Mouse (Mus musculus) forelimb bud, embryonic 11.5 days (tissue): Measurements from ENCODE around the gene Aqp3.

Experiments
- DNase-seq: peaks from one replicate; pipeline ENCODE4 v3.0.0-alpha.2; 2012; ENCODE audit warnings: low read depth, low spot score

The Aqp3 gene

DNA sequence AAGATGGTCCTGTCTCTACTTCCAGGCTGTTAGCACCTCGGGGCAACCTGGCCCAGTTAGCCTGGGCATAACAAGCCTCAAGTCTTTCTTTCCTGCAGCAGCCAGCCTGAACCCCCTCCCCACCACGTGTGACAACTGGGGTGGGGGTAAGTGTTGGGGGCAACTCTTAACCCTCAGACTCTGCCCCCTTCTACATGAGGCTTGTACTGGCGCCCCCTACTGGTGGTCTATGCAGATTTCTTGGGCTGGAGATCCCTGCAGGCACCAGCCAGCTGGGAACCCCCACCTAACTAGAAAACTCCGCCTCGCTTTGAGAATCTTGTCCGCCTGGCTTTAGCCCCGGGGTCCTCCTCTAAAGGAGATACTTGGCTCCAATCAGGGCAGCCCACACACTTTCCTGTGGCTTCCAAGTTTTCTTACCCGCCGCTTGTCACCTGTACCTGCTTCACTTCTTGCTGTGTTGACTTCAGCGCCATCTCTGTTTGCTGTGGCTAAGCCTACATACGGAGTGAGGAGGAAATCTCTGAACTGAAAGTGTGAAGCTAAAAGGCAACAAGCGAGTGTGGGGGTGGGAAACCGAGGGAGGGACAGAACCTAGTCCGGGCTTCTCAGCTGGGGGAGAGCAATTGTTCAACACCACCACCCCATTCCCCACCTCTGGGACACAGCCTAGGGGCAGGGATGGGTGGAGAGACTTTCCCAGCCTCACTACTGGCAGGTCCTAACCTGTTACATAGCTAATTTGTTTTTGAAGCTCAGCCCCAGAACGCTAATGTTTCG is 33.9 kb downstream of the Aqp3 start:
- DNase-seq = peak; percentile 31

DNA sequence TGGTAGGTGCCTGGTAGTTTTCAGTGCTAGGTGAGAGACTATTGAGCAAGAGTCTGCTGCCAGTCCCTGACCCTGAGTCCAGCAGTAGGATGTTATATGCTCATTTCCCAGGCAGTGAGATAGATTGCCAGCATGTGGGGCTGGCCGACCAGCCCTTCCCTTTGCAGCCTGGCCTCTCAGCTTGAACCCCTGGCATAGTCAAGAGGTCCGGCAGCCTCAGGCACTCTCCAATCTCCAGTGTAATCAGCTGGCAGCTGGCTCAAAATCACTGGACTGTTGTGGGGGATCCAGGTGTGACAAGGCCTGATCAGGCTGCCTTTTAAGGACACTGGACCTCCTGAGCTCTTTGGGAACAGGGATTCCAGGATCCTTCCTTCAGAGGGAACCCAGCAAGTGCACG is 34.6 kb downstream of the Aqp3 start:
- no peak for DNase-seq

DNA sequence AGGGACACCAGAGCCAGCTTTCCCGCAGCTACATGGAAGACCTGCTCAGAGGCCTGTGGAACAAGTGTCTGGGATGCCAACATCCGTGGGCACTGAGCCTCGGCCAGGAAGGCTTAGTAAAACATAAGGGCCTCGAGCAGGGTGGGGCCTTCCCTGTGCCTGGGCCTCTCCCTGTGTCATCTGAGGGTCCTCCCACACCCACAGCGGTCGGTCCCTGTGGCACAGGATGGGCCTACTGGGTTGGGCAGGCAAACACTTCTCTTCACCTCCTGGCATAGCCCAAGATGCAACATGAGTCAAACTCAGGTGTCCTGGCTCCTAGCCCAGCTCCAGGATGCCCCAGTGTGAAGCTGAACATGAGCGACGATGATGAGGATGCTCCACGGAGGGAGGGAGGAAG is 40.6 kb downstream of the Aqp3 start:
- no peak for DNase-seq

DNA sequence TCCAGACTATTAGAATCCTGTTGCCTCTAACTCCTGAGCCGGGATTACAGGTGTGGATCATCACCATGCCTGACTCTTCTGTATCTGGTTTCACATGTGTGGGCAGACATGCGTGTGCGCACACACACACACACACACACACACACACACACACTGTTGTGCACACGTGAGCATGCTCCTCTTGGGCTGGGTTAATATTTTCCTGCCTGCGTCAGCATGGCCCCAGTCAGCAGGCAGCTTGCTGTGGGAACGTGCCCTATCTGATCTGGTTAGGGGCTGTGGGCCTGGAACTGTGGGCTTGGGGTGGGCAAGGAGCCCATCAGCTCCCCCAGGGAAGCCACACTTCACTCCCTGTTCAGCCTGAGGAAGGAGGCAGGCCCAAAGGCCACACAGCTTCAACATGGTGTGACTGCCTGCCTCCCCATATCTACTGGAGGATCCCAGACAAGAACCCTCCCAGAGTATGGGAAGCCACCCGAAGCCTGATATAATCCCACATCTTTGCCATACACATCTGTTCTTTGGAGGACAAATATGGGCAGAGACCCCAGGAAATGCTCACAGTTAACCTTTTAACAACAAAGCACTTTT is 41.1 kb downstream of the Aqp3 start:
- DNase-seq = no peak

DNA sequence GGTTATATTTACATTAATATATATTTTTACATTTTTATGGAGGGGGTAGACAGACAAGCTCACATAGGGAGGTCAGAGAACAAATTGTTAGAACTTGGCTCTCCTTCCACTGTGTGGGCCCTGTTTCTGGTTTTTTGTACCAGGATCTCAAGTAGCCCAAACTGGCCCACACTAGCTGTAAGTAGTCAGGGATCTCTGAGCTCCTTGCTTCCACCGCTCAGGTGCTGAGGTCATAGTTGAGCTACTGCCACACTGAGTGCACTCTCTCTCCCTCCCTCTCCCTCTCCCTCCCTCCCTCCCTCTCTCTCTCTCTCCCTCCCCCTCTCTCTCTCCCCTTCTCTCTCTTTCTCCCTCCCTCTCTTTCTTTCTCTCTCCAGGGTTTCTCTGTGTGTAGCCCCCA is 41.7 kb downstream of the Aqp3 start:
- DNase-seq = no peak

DNA sequence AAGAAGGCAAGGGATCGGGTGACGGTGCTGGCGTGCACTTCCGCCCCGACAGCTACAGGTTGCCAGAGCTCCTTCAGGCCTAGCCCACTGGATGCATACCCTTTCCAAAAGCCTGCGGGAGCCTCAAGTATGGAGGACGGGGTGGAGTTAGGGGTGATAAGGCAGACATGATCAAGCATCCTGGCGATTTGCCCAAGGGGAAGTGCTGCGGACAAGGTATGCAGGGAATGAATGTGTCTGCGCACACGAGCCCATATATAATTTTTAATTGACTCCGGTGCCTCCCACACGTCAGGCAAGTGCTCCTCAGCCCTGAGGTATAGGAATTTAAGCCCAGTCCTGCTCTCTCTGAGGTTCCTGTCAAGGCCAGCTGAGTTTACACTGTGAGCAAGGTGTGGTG is 42.9 kb downstream of the Aqp3 start:
- DNase-seq = peak; percentile 29

DNA sequence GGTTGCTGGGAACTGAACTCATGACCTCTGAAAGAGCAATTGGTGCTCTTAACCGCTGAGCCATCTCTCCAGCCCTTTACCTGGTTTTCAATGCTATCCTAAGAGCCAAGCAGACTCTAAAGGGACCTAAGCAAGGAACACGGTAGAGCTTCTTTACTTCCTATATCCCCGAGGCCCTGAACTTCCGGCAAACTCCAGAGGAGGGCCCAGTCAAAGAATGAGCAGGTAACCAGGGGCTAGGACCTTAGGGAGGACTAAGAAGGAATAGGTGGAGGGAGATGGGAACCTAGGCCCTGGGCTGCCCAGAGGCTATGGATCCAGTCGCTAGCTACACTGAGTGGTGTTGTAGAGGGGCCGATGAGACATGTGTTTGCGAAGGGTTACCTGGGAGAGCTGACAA is 46.2 kb downstream of the Aqp3 start:
- DNase-seq = no peak

DNA sequence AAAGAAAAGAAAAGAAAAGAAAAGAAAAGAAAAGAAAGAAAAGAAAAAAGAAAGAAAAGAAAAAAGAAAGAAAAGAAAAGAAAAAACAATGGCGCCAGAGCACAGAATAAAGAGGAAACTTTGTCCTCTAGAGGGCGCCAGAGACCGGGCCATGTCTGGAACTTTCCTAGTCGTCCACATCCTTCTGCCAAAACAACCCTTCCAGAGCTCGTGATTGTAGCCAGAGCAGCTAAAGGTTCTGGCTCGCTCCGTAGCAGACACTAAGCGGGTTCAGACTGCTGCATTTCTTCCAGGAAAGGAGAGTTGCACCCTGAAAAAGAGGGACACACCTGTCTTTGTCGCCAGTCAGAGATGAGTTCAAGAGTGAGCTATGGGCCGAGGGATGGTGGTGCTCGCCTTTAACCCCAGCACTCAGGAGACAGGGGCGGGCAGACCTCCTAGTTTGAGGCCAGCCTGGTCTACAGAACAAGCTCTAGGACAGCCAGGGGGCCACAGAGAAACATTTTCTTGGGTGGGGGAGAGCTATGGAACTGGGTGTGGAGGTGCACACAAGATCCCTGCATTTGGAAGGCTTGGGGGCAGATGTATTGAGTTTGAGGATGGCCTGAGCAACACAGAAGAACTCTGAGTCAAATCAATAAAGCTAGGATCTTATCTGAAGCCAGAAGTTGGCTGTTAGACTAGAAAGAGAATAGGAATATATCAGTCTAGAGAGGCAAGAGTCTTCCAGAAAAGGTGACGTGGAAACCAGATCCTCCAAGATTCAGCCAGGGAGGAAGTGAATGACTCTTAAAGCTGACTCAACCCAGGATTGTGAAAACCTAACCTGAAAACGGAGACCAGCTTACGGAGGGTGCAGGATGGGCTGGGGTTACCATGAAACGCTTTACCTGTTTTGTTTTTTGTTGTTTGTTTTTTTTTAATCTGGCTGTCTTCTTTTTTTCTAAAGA is 47.0 kb downstream of the Aqp3 start:
- DNase-seq = peak; percentile 88

DNA sequence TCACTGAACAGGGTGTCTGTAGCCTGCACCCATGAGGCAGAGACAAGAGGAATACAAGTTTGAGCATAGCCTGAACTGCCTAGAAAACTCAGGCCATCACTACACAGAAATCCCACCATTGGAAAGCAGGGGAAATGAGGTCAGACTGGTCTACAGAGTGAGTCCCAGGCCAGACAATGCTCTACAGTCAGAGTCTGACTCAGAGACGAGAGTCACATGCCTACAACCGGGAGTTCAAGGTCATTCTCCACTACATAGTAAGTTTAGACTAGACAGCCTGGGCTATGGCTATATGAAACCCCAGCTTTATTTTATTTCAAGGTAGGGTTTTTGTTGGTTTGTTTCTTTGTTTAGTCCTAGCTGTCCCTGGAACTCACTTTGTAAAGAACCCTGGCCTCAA is 49.1 kb downstream of the Aqp3 start:
- DNase-seq = no peak

DNA sequence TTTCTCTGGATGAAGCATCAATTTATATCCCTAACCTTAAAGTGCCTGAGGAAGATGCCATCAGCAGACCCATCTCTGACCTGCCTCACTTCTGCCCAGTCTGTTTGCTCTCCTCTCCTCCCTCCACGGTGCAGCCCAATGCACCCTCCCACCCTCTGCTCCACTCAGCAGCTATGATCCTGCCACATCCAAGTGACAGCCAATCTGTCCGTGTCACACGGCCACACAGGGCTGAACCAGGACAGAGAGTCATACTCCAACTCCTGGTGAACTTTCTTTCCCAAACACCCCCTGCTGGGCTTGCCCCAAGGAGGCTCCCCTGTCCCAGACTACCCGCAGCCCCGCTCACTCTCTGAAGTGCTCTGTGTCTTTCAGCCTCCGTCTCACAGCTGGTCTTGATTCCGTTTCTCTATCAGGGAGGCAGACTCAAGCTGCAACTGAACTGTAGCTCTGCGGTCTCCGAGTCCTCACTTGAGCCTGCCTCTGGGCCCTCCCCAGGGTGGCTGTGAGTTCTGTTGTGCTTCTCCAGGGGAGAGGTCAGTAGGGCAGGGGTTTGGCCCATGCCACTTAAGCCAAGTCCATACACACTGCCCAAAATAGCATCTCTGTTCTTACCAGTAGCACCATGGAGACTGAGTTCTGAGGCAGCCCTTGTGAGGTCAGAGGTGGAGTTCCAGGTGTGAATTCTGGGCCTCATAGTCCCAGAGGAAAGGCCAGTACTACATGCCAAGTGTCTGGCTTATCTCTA is 50.3 kb downstream of the Aqp3 start, which contains the start of gene Aqp7:
Gene Aqp7 (minus strand): TSS at position 616 of the 748 bp plus-strand sequence.
- DNase-seq = no peak

DNA sequence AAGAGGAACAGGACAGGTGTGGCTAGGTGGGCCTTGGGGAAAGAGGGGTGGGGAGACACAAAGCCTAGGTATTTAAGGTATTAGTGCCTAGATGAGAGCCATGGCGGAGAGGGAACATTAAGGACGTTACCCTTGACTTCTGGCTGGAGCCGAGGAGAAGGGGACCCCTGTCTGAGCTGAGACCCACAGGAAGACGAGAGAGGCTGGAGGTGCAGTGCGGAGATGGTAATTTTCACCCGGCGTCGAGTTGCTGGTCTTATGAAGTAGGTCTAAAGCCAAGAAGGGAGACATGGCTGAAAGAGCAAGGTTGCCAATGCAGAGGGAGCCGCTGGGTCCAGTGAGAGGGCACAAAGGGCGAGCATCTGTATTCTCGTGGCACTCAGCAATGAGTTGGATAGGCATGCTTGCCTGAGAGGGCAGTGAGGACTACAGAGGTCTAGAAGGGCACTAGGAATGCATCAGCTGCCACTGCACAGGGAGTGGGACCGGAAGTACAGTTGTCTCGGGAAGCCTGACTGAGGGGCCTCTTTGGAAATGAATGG is 51.7 kb downstream of the Aqp3 start:
- no peak for DNase-seq

DNA sequence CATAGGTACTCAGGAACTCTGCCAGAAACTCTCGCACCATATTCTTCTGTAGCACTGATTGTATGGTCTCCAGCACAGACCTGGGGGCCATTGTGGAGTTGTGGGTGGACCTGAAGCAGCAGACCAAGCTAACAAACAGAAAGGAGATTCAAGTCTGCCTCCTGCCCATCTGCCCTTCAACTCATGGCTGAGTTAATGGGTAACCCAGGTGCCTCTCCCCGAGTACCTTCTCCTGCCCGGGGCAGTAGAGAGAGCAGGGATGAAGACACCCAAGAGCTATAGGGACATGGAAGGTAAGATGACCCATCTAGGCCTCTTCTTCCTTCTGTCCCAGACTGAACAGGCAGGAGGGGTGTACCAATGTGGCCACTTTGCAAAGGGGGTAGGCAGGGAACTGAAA is 52.7 kb downstream of the Aqp3 start:
- no peak for DNase-seq

DNA sequence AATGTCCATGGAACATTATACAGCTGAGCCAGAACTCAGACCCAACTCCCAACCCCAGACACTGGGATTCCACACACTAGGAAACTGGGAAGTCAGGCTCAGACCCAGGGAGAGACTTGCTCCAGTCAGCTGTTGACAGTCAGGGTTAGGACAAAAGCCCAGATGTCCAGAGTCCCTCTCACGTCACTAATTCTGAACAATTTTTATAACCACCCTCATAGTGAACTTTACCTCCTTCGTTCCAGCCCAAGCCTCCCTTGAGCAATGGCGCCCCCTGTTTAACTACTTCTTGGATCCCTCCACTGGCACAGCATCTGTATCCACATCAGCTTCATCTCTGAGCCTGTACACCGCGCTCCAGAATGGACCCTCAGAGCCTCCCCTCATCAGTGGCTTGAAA is 54.0 kb downstream of the Aqp3 start:
- DNase-seq = no peak

DNA sequence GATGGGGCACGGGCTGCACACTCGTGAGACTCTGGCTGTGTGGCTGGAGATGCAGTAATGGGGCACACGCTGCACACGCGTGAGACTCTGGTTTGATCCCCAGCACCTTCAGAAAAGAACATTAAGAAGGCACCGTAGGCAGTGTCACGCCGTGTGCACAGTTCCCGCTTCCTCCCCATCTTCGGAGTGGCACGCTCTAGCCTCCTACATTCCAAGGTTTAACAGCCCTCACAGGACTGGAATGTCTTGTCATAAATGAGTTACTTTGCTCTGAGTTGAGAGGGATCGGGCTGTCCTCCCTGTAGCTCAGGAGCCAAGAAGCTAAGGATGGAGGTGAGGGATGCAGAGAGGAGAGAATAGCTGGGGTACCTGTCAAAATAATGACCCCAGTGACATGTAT is 55.1 kb downstream of the Aqp3 start:
- no peak for DNase-seq
